Mouse (Mus musculus): ENCODE measurements around the gene Nhlrc4.

DNA sequence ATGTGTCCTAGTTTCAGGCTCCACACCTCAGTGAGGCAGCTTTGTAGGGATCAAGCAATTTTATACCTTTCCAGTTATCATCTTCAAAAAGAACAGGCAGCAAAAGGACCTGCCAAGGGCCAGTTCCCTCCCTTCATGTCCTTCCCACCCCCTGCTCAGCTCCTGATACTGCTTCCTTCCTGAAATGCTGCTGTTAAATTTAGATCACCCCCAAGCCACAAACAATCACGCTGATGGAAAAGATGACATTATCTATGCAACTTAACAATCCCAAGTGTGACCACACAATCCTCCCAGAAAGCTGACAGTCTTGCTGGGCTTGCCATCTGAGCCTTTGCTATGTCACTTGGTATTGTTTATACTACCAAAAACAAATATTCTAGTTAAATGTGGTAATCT is 30.9 kb downstream of the Nhlrc4 start:
- TF ChIP-seq MYOG (IDR thresholded peaks at IDR 0.05; ENCODE audit: control insufficient read depth, extremely low read depth, insufficient read length) (no peak), CTCF (IDR thresholded peaks at IDR 0.05; ENCODE audit: control insufficient read depth, insufficient read depth, insufficient read length) (no peak), CEBPB (IDR thresholded peaks at IDR 0.05; ENCODE audit: low read depth) (no peak), FOSL1 (IDR thresholded peaks at IDR 0.05; ENCODE audit: insufficient read depth, low read length, poor library complexity, severe bottlenecking) (no peak), MAX (IDR thresholded peaks at IDR 0.05) (no peak), USF1 (IDR thresholded peaks at IDR 0.05; ENCODE audit: low read depth) (no peak)
